Mouse (Mus musculus): ENCODE data around the gene Cish. TPM values are rescaled to one million over a fixed set of nuclear protein-coding genes. Genes with fewer than 3 reads are reported as not detected.

Gene Cish
- total RNA-seq (2021) = 10 to 100 TPM; 17.2 to 23.8 TPM
- long read RNA-seq, experiment 1, transcript Cish-201 (3 exons, 2,850 nt) = major isoform, 9 of 15 reads
- long read RNA-seq, experiment 1, partial matches to known transcripts = 2 of 15 reads
- long read RNA-seq, experiment 1, other reads (novel, unspliced or antisense) = 4 of 15 reads
- long read RNA-seq, experiment 2, transcript Cish-201 (3 exons, 2,850 nt) = major isoform, 25 of 28 reads
- long read RNA-seq, experiment 2, partial matches to known transcripts = 2 of 28 reads
- long read RNA-seq, experiment 2, other reads (novel, unspliced or antisense) = 1 of 28 reads

DNA sequence AAGGTAGTCTGAATTCAATTTTAAA lies at the start of gene Cish:
Gene Cish (plus strand): TSS at position 11 of the 25 bp plus-strand sequence.
- DNase-seq = no peak
- intact Hi-C loops (cut with DNase I; ENCODE audit: low total_unique reads) = no loop called here

DNA sequence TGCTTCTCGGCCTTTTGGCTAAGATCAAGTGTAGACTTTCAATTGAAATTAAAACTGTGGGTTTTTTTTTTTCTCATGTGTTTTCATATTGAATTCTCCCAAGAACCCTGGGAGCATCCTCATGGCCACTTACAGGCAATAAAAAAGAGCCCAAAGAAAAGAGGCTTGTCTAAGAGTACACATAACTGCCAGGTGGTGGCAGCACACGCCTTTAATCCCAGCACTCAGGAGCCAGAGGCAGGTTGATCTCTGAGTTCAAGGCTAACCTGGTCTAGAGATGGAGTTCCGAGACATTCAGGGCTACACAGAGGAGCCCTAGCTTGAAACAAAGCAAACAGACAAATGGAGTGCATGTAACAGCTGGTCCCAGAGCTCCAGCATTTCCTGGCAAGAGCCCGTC lies 49.7 kb upstream of the Cish start:
- intact Hi-C loops (cut with DNase I; ENCODE audit: low total_unique reads) = no loop called here
- no peak for DNase-seq

DNA sequence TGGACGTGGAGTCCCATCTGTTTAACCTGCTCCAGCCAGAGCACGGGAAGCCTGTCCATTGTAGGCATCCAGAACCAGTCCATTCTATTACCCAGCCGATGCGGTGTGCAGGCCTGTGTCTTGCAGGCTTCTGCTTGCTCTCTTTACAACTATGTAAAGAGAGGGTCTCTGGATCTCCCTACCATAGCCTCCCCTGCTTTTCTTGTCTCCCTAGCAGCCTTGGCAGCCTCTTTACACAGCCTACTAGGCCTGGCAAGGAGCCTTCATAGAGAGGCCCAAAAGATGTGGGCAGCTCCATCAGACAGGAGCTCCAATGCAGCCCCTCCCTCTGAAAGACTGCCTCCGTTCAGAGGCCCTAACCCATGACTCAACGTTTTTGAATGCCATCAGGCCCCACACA lies 46.7 kb upstream of the Cish start:
- no peak for DNase-seq
- intact Hi-C loops (cut with DNase I; ENCODE audit: low total_unique reads) = no loop called here

DNA sequence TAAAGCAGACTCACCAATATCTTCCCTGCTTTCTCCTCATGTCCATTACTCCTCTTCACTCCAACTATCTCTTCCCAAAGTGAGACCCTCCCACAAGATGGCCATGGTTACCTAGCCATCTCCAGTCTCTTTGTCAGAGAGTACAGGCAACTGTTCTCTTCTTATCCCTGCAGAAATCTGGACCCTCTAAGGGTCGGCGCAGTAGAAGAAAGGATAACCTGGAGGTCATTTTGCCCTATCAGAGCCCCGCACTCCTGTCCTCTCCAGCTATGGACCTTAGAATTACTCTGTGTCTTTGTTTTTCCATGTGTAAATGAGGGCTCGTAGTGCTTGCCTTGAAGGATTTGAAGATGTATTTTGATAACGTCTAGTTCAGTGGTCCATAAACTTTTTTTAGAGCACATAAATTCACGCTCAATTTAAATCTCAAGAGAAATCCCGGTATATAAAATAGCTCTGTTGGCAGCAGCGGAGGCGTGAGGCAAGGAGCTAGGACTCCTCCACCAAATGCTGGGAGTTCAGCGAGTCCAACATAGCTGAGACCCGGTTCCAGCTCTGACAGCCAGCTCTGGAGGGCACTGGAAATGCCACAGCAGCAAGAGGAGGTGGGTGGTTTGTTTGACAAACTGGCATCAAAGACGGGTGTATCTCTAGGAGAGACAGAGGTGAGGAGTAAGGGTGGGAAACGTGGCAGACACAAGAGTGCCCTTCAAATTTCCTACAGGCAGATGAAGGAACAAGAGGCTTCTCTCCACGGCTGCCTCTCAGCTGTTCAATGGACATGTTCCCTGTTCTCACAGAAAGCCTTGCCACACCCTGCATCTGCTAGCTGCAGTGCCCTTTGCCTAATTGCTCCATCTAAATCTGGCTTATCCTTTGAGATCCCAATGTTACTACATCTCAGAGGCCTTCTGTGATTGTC lies 45.1 kb upstream of the Cish start:
- DNase-seq = no peak
- intact Hi-C loops (cut with DNase I; ENCODE audit: low total_unique reads) = no loop called here

DNA sequence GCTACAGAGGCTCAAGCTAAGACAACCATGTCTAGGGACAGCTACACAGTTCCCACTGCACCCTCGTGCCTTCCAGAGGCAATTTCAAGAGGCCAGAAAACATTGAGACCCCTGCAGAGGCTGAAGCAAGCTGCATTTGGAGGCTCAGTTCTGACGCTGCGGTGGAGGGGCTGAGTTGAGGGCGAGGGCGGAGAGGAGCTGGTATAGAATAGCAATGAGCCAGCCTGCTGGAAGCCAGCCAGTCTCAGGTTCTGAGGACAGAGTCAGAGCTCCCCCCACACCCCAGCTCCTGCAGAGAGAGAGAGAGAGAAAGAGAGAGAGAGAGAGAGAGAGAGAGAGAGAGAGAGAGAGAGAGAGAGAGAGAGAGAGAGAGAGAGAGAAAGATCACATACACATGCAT lies 43.7 kb upstream of the Cish start:
- intact Hi-C loops (cut with DNase I; ENCODE audit: low total_unique reads) = no loop called here
- no peak for DNase-seq

DNA sequence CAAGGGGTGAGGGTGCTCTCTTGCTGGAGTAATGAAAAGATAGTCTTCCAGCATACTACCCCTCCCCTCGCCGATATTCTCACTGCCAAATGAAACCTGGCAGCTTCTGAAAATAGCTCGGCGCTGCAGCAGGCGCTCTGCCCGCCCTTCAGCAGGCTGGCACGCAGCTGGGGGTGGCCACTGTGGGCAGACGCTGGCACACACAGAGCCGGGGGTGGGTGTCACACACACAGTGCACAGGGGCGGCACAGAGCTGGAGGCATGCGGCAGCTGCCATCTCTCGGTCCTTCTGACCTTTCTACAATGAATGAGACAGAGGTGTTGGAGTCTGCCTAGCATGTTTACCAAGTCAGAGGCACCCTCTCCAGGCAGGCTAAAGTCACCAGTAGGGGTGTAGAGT lies 41.4 kb upstream of the Cish start:
- intact Hi-C loops (cut with DNase I; ENCODE audit: low total_unique reads) = no loop called here
- DNase-seq = peak; percentile 43

DNA sequence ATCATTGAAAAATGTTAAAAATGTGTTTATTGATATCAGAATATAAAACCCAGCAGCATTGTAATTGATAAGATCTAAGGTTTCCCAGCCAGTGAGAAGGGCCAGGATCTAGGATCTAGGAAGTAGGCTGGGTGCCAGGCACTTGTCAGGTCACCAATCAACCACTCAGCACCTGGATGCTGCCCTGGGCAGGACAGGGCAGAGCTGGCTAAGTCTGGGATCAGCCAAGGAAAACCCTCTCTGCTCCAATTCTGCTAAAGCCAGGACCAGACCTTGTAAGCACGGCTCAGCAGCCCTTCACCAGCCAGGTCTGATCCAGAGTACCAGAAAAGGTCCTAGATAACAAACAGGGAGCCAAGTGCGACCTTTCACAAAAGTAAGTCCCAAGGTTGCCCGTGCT lies 40.9 kb upstream of the Cish start:
- peak; percentile 20 for DNase-seq
- intact Hi-C loops (cut with DNase I; ENCODE audit: low total_unique reads) = no loop called here

DNA sequence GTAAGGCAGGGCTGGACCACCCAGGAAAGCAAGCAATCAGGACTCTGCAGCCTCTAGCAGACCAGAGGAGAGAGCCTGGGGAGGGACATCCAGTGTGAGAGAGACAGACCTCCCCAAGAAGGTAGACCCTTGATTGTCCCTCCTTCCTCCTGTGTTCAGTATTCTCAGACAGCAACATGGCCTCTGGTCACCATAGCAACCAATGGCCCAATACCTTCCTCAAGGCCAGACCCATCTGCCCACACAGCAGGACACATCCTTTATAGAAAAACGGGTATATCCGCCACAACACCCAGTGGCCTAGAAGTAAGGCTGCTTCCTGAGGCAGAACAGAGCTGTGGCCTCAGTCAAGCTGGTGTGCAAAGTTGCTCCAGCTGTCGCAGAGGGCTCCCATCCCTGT lies 40.2 kb upstream of the Cish start:
- intact Hi-C loops (cut with DNase I; ENCODE audit: low total_unique reads) = no loop called here

DNA sequence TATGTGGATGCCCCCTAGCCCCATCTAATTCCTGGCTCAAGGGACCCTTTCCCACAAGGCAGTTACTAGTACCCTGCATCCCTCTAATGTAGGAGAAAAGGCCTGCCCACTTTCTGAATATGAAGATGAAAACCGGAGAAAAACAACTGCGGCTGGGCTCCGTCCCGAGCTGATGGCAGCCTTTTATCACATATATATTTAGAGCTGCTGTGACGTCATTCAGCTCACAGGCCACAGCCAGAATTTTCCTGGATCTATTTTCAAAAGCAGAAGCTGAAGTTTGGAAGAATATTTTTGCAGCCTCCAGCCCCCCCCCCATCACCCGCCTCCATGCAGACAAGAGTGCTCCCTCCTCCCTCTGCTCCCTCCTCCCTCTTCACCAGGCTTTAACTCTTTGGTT lies 36.3 kb upstream of the Cish start:
- no peak for DNase-seq

More for the DNA sequence above, 40.2 kb upstream of the Cish start:
- DNase-seq = no peak

DNA sequence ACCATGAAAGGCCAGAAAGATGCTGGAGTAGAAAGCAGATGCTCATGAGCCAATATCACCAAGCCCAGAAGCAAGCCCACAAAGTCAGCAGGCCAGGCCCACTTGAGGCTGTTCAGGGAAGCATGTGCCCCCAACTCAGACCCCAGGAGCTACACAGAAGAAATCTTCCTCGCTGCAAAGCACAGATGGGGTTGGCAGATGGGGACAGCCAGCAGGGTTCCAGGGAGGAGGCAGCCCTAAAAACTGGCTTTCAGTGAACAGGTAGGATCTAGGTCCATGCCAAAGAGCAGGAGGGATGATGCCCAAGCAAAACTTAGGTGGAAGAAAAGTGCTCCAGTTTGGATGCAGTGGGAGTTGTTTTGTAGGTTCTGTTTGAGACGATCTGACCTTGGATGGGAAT lies 35.4 kb upstream of the Cish start:
- DNase-seq = no peak
- intact Hi-C loops (cut with DNase I; ENCODE audit: low total_unique reads) = no loop called here

More for the DNA sequence above, 36.3 kb upstream of the Cish start:
- intact Hi-C loops (cut with DNase I; ENCODE audit: low total_unique reads) = no loop called here

DNA sequence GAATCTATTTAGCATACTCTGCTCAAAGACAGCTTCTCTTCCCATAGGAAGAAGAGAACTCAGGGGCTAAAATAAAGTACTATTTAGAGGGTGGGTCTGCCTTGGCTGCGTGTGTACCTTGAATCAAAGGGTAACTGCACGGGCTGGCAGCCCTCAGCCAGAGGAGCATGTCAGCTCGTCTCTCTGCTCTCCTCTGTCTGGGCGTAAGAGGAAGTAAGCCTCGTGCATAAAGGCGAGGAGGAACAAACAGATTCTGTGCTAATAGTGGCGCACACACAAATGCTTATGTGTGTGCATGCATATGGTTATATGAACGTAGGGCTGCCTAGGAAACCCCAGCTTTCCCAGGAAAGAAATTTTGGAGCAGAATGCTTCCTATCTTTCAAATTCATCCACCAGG lies 35.0 kb upstream of the Cish start:
- DNase-seq = no peak
- intact Hi-C loops (cut with DNase I; ENCODE audit: low total_unique reads) = no loop called here

DNA sequence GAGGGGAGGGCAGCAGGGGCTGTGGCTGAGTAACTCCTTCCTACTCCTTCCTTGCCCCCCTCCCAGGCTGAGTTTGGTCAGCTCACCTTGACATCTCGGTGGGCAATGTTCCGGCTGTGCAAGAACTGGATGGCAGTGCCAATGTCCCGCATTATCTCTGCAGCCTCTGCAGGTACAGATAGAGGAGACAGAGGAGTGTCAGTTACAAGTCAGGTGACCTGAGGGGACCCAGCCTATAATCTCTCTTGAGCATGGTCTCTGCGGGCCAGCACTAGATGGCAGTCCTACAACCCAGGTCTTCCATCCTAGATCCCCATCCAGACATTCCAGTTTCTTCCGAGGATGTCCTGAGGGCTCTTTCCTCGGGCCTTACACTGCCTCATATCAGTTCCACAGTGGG lies 34.0 kb upstream of the Cish start:
- intact Hi-C loops (cut with DNase I; ENCODE audit: low total_unique reads) = no loop called here
- no peak for DNase-seq

DNA sequence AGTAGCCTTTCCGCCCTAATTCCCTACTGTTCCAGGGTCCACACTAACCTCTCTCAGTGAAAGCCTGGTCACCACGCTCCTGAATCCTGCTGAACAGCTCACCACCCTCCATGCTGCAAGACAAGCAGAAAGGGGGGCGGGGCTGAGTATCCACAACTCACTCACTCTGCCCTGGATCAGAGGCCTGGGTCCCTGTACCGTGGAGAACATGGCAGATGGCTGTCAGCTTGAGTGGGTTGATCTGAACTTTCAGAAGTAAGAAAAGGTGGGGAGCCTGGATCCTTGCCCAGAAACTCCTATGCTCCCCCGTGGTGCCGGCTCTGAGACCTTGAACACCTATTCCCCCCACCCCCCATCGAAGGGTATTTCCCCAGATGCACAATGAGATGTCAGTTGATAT lies 33.5 kb upstream of the Cish start:
- intact Hi-C loops (cut with DNase I; ENCODE audit: low total_unique reads) = no loop called here
- DNase-seq = no peak

DNA sequence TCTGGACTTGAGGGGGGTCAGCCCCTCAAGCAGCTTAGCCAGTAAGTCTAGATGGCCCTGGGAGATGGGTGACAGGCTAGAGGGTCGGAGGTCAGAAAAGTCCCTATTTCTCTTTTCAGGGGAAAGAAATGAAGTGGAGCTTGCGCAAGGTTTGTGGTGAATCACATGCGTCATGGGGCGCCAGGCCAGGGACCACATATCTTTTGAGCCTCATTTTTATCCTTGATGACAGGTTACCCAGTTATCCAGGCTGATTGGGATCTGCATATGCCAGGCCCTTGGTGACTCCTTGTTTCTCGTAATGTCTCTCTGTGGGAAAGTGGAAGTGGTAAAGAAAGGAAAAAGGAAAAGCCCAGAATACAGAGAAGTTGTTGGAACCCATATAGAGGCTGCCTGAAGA lies 31.9 kb upstream of the Cish start:
- DNase-seq = no peak
- intact Hi-C loops (cut with DNase I; ENCODE audit: low total_unique reads) = no loop called here

DNA sequence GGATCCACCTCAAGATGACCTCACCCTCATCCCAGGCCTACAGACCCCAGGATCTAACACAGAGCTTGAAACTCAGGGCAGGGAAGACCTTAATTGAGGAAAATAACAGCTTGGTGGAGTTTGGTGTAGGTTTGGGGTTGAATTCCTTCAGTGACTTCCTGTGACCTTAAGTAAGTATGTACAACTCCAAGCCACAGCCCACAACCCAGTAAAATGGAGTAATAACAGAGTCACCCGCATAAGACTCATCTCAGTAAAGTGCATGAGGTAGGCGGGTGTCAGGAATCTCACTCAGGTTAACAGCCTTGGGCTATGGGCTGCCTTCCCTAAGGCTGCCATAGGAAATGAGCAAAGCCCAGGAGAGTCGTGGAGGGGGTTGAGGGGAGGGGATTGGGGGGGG lies 31.1 kb upstream of the Cish start:
- intact Hi-C loops (cut with DNase I; ENCODE audit: low total_unique reads) = no loop called here

DNA sequence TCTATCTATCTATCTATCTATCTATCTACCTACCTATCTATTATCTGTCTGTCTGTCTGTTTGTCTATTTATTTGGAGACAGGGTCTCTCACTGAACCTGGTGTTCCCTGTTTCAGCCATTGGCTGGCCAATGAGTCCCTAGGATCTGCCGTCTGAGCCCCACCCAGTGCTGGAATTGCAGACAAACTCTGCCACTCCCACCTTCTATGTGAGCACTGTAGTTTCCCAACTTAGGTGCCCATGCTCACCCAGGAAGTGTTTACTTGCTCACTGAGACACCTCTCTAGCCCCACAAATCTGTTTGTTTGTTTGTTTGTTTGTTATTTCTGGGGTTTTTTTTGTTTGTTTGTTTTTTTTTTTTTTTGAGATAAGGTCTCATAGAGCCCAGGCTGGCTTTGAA lies 28.8 kb upstream of the Cish start:
- intact Hi-C loops (cut with DNase I; ENCODE audit: low total_unique reads) = no loop called here
- DNase-seq = no peak

More for the DNA sequence above, 31.1 kb upstream of the Cish start:
- no peak for DNase-seq

DNA sequence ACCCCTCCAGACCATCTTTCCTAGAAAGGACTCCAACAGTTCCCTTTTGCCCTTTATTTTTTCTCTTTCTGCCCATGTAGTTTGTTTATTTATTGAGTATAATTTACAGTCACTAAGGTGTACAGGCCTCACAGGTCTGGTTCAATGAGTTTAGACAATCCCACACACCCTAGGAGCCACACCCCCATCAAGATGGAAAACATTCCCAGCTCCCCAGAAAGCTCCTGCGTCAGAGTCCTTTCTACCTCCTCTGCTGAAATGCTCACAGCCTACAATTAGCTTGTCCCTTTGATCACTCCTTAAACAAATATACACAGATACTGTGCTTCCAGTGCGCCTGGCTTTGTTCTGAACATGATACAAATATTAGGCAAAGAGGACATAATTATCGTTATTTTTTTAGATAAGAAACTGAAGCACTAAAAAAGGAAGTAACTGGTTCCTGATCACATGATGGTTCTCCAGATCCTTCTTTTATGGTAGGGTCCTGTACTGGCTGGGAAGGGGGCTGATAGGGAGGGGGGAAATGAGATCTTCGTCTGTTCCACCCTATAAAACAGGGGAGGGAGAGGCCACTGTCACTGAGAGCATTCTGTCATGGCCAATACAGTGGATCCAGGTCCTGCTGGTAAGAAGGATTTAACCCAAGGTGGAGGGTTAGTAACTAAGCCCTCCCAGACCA lies 28.0 kb upstream of the Cish start:
- intact Hi-C loops (cut with DNase I; ENCODE audit: low total_unique reads) = no loop called here
- DNase-seq = no peak

DNA sequence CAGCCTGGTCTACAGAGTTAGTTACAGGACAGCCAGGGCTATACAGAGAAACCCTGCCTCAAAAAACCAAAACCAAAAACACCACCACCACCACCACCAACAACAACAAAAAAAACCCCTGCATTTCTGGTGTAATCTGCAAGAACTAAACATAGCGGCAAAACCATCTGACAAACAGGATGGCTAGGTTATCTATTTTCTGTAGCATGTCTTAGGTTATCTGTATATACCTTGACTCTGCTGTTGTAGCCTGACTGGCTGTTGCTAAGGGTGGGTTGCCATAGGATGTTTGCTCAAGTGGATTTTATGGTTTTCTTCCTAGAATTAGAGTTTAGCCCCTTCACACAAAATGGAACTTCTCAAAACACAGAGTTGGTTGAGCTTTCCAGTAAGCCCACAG lies 26.1 kb upstream of the Cish start:
- intact Hi-C loops (cut with DNase I; ENCODE audit: low total_unique reads) = no loop called here

DNA sequence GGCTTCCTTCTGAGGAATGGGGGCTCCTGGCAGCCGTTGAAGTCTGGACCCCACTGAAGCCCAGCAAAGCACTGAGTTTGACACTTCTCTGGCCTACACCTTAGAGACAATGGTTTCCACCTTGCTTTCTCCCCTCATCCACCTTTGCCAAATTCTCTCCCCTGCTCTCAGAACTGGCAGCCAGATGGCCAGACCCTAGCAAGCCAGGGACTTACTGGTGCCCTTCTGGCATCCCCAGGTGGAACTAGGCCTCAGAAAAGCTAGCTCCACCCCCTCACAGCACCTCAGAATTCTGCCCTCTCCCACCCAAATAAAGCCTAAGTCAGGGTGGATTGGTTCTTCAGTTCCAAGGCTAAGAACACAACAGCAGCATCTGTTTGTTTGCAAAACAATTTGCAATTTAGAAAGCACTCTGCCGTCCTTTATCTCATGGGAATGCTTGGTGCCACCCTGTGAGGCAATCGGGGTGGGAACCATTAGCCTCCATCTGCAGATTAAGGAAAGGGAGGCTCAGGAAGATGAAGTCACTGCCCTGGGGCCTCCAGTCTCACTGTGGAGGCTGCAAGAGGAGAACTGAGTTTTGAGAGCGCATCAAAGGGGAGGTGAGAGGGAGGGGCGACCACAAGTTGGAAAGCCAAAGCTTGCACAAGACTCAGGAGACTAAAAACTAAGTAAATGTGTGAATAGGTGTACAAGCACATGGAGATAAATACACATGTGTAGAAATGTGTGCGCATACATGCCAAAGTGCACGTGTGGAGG lies 24.5 kb upstream of the Cish start:
- intact Hi-C loops (cut with DNase I; ENCODE audit: low total_unique reads) = no loop called here
- DNase-seq = no peak

More for the DNA sequence above, 26.1 kb upstream of the Cish start:
- no peak for DNase-seq

DNA sequence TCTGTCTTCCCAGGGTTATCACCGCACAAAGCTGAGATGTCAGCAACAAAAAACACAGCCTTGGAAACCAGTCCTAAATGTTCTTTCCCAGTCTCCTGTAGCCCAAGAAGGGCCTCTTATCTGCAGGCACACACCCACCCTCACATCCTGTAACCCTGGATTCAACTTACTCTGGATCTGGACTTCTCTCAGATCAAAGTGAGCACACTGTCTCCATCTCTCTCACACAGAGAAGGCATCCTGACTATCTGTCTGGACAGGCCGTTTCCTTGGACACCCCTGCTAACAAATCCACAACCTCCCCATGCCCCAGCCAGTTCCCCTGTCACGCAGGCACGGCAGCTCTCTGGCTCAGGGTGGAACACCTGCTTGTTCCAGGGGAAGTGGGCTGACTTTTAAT lies 23.5 kb upstream of the Cish start:
- intact Hi-C loops (cut with DNase I; ENCODE audit: low total_unique reads) = no loop called here
- DNase-seq = no peak

DNA sequence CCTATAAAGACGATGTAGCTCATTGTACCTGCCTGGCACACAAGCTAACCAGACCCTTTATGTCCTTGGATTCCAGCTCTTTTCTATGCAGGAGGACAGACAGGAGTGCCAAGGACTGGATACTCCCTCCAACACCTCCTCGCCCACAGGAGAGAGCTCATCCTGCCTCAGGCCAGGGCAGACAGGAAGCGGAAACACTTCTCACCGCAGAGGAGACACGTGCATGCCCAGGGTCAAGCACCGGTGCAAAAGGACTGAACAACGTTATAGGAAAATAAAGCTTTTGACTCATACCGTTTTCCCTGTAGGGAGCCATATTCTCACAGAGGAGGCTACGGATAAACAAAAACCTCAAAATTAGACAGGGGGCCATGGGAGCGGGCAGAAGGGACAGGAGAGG lies 22.6 kb upstream of the Cish start:
- intact Hi-C loops (cut with DNase I; ENCODE audit: low total_unique reads) = no loop called here
- no peak for DNase-seq

Measured in gastrocnemius, postnatal 14 days (tissue).